Mouse (Mus musculus) right cerebral cortex, postnatal 36 days (tissue): ENCODE data around the gene Ccnd3.
"Not testable (repeated sequence)": the region's sequence is repeated elsewhere in the genome, so short reads cannot be mapped to it uniquely, and the experiment has no call there.

Source experiments
- DNase-seq, 2 experiments: peaks; one replicate each; pipeline ENCODE4 v3.0.0; 2022; ENCODE audit warnings: low spot score in 2 of 2, mixed read lengths in 1 of 2

The Ccnd3 gene

GRCm38 (mm10) chr17:47482401-47482800 is 22.4 kb upstream of the Ccnd3 start:
- no peak for DNase-seq

GRCm38 (mm10) chr17:47484241-47484921 is 20.5 kb upstream of the Ccnd3 start:
- no peak for DNase-seq

- DNase-seq, result no peak
Observed at GRCm38 (mm10) chr17:47484993-47485392, 19.9 kb upstream of the Ccnd3 start.

GRCm38 (mm10) chr17:47485791-47486190 is 19.1 kb upstream of the Ccnd3 start:
- DNase-seq, result no peak

- DNase-seq, result no peak
Observed at GRCm38 (mm10) chr17:47490791-47491190, 14.1 kb upstream of the Ccnd3 start.

- DNase-seq, result no peak
Observed at GRCm38 (mm10) chr17:47492731-47493130, 12.1 kb upstream of the Ccnd3 start.

GRCm38 (mm10) chr17:47493653-47494052 is 11.2 kb upstream of the Ccnd3 start:
- no peak for DNase-seq

GRCm38 (mm10) chr17:47494132-47494531 is 10.7 kb upstream of the Ccnd3 start:
- no peak for DNase-seq

- DNase-seq, result no peak
Observed at GRCm38 (mm10) chr17:47501531-47501930, 3.3 kb upstream of the Ccnd3 start.

- DNase-seq, result peak; percentile 86 to 91
Observed at GRCm38 (mm10) chr17:47501946-47502706, 2.7 kb upstream of the Ccnd3 start, which contains the start of gene Taf8. Taf8 (minus strand) TSS chr17:47502292.

GRCm38 (mm10) chr17:47502707-47503045 is 2.2 kb upstream of the Ccnd3 start:
- not testable (repeated sequence) for DNase-seq

- no peak for DNase-seq
Observed at GRCm38 (mm10) chr17:47503689-47504088, 1.2 kb upstream of the Ccnd3 start.

- DNase-seq, result no peak
Observed at GRCm38 (mm10) chr17:47504228-47504627, 623 bp upstream of the Ccnd3 start.

- DNase-seq, result no peak
Observed at GRCm38 (mm10) chr17:47505566-47505965, 715 bp downstream of the Ccnd3 start.

GRCm38 (mm10) chr17:47506042-47506441 is 1.2 kb downstream of the Ccnd3 start:
- DNase-seq, result no peak

GRCm38 (mm10) chr17:47506697-47507096 is 1.8 kb downstream of the Ccnd3 start:
- no peak for DNase-seq

- DNase-seq, result no peak
Observed at GRCm38 (mm10) chr17:47507523-47507922, 2.7 kb downstream of the Ccnd3 start.

GRCm38 (mm10) chr17:47508012-47508608 is 3.3 kb downstream of the Ccnd3 start:
- peak; percentile 91 to 92 for DNase-seq

- DNase-seq, result no peak
Observed at GRCm38 (mm10) chr17:47509031-47509705, 4.3 kb downstream of the Ccnd3 start.

GRCm38 (mm10) chr17:47511111-47512020 is 6.5 kb downstream of the Ccnd3 start:
- DNase-seq, result peak; percentile 91 to 92
